Mouse (Mus musculus): ENCODE measurements at regions not wholly inside any gene's neighbourhood (a gene's known extent, or its start where the extent isn't known, plus 50 kb on each side); places are given as distances from the start of the nearest gene placed in this dataset.

GRCm38 (mm10) chr4:3081953-3082950, 84.9 kb upstream of the Vmn1r2 start:
- TF ChIP-seq CTCF (IDR thresholded peaks at IDR 0.05) (no peak), POLR2A (IDR thresholded peaks at IDR 0.05; ENCODE audit: insufficient read depth, low read depth, low read length) (no peak), EP300 (IDR thresholded peaks at IDR 0.05; ENCODE audit: insufficient read depth, low read depth, low read length) (no peak)
